Mouse (Mus musculus) liver, embryonic 14.5 days (tissue): ENCODE measurements at regions not wholly inside any gene's neighbourhood (a gene's known extent, or its start where the extent isn't known, plus 50 kb on each side); places are given as distances from the start of the nearest gene placed in this dataset.

ENCODE experiments used
- CTCF ChIP-seq: IDR thresholded peaks from 2 replicates; pipeline ENCODE4 v1.5.1; 2016; ENCODE audit warnings: antibody characterized with exemption, low read depth, control low read depth
- EP300 ChIP-seq: IDR thresholded peaks from 2 replicates; pipeline ENCODE4 v1.6.1; 2016; ENCODE audit warnings: antibody characterized with exemption, low read depth

- no peak for TF ChIP-seq CTCF
- no peak for TF ChIP-seq EP300
These were observed 598.1 kb upstream of the 3110018I06Rik start for GRCm38 (mm10) chr12:106890319-106890718.
